Mouse (Mus musculus) bone marrow, adult 2 months (tissue): ENCODE data around the gene Znrf2.

ENCODE experiments used
- CTCF ChIP-seq: fragments of 200-500 bp; IDR thresholded peaks from 2 replicates; pipeline ENCODE4 v1.5.1; 2011; ENCODE audit warnings: low read length, control low read depth; ENCODE audit not compliant: control insufficient read depth, insufficient read depth
- POLR2A ChIP-seq: fragments of 200-500 bp; IDR thresholded peaks from 2 replicates; pipeline ENCODE4 v1.6.1; 2011; ENCODE audit warnings: low read depth, mild to moderate bottlenecking, control low read depth, low read length, borderline replicate concordance; ENCODE audit not compliant: control insufficient read depth

DNA sequence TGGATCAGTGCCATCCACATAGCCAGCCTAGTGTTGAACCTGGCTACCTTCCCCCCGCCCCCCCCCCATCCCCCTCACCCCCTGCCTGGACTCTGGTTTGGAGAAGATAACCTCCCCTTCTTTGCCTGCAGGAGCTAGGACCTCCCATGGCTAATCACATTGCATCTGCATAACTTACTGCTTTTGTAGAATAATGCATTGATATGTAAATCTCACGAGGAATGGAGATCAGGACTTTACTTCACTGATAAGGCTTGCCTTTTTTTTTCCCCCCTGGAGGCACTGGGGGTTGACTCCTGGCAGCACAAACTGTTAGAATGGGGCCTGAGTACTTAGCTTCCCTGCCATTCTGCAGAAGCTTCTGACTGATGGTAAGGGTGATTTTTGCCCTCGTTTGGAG, 36.0 kb downstream of the Znrf2 start:
- TF ChIP-seq CTCF (no peak), POLR2A (no peak)
